Mouse (Mus musculus): Measurements from ENCODE around the gene Dnase2b.

Dnase2b gene

GRCm38 (mm10) chr3:146616533-146617283 is 1.3 kb upstream of the Dnase2b start:
- no peak for DNase-seq (ENCODE audit: low read depth, low spot score)

- no peak for DNase-seq (ENCODE audit: low read depth, low spot score)
Measured at GRCm38 (mm10) chr3:146611821-146612220, 3.6 kb downstream of the Dnase2b start.

GRCm38 (mm10) chr3:146611261-146611660 is 4.1 kb downstream of the Dnase2b start:
- DNase-seq (ENCODE audit: low read depth, low spot score): peak; percentile 67

- DNase-seq (ENCODE audit: low read depth, low spot score): no peak
Measured at GRCm38 (mm10) chr3:146610322-146610721, 5.1 kb downstream of the Dnase2b start.

GRCm38 (mm10) chr3:146607368-146607767 is 8.0 kb downstream of the Dnase2b start:
- no peak for DNase-seq (ENCODE audit: low read depth, low spot score)

- DNase-seq (ENCODE audit: low read depth, low spot score): no peak
Measured at GRCm38 (mm10) chr3:146604647-146605046, 10.7 kb downstream of the Dnase2b start.

GRCm38 (mm10) chr3:146602531-146602930 is 12.9 kb downstream of the Dnase2b start:
- no peak for DNase-seq (ENCODE audit: low read depth, low spot score)

GRCm38 (mm10) chr3:146601205-146601604 is 14.2 kb downstream of the Dnase2b start:
- no peak for DNase-seq (ENCODE audit: low read depth, low spot score)

- DNase-seq (ENCODE audit: low read depth, low spot score): no peak
Measured at GRCm38 (mm10) chr3:146599198-146599900, 16.0 kb downstream of the Dnase2b start.

- no peak for DNase-seq (ENCODE audit: low read depth, low spot score)
Measured at GRCm38 (mm10) chr3:146598411-146598810, 17.0 kb downstream of the Dnase2b start.

- no peak for DNase-seq (ENCODE audit: low read depth, low spot score)
Measured at GRCm38 (mm10) chr3:146596864-146597263, 18.5 kb downstream of the Dnase2b start.

- no peak for DNase-seq (ENCODE audit: low read depth, low spot score)
Measured at GRCm38 (mm10) chr3:146596387-146596786, 19.0 kb downstream of the Dnase2b start.

GRCm38 (mm10) chr3:146595440-146595839 is 20.0 kb downstream of the Dnase2b start:
- no peak for DNase-seq (ENCODE audit: low read depth, low spot score)

GRCm38 (mm10) chr3:146591601-146592000 is 23.8 kb downstream of the Dnase2b start:
- DNase-seq (ENCODE audit: low read depth, low spot score): no peak

GRCm38 (mm10) chr3:146591159-146591558 is 24.2 kb downstream of the Dnase2b start:
- no peak for DNase-seq (ENCODE audit: low read depth, low spot score)

- no peak for DNase-seq (ENCODE audit: low read depth, low spot score)
Measured at GRCm38 (mm10) chr3:146589523-146589922, 25.9 kb downstream of the Dnase2b start.

- peak; percentile 31 for DNase-seq (ENCODE audit: low read depth, low spot score)
Measured at GRCm38 (mm10) chr3:146586616-146587015, 28.8 kb downstream of the Dnase2b start.

GRCm38 (mm10) chr3:146583908-146584307 is 31.5 kb downstream of the Dnase2b start:
- no peak for DNase-seq (ENCODE audit: low read depth, low spot score)

- no peak for DNase-seq (ENCODE audit: low read depth, low spot score)
Measured at GRCm38 (mm10) chr3:146583478-146583877, 31.9 kb downstream of the Dnase2b start.

- DNase-seq (ENCODE audit: low read depth, low spot score): no peak
Measured at GRCm38 (mm10) chr3:146580039-146580729, 35.2 kb downstream of the Dnase2b start.

GRCm38 (mm10) chr3:146577591-146577990 is 37.8 kb downstream of the Dnase2b start:
- DNase-seq (ENCODE audit: low read depth, low spot score): no peak

GRCm38 (mm10) chr3:146571341-146571740 is 44.1 kb downstream of the Dnase2b start:
- no peak for DNase-seq (ENCODE audit: low read depth, low spot score)

Data from ES-CJ7 (cell line).